Mouse (Mus musculus) left cerebral cortex, postnatal 25 days (tissue): Measurements from ENCODE around the gene Apoe. TPM values are rescaled to one million over a fixed set of nuclear protein-coding genes. Genes with fewer than 3 reads are reported as not detected.
A peak's percentile ranks its signal among the peaks of the same experiment; 100 is the strongest.

ENCODE experiments used
- DNase-seq, 2 experiments: peaks; one replicate each; pipeline ENCODE4 v3.0.0; 2022; ENCODE audit warnings: low spot score in 2 of 2, mixed read lengths in 1 of 2
- intact Hi-C: fragments of 180-260 bp; cut with DNase I; formaldehyde crosslinking; loops from one replicate; pipeline ENCODE4 v1.15.1; 2025
- total RNA-seq, 2 experiments: library from RNA; stranded (reverse); gene quantifications; 2 replicates each; pipeline ENCODE4 v1.2.3; 2021

Apoe gene
- total RNA-seq, 2 experiments from 2014 or later, result 2,052 to 2,099 TPM

- intact Hi-C loops, result no loop called here
Observed at GRCm38 (mm10) chr7:19675824-19676223, 23.2 kb downstream of the Apoe start.

GRCm38 (mm10) chr7:19673083-19673699 lies 25.8 kb downstream of the Apoe start:
- intact Hi-C loops, result no loop called here

More at GRCm38 (mm10) chr7:19675824-19676223, 23.2 kb downstream of the Apoe start:
- DNase-seq, result no peak

DNA sequence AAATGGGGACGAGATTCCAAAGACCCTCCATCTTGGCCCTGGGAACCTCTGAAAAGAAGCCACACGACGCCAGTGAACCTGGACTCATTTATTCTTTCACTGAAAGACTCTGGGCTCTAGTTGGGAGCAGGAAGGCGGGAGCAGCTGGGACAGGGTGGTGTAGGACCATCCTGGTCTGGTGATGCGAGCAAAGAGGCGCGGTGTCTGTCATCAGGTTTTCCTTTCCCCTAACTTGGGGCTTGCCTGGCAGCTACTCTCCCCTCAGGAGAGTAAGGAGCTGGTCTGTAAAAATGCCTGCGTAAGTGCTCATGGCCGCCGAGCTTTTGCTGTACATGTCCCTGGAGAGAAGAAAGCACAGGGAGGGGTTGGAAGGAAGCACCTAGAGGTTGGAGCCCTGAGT lies 27.5 kb downstream of the Apoe start:
- intact Hi-C loops, result no loop called here
- DNase-seq, result no peak

More at GRCm38 (mm10) chr7:19673083-19673699, 25.8 kb downstream of the Apoe start:
- no peak for DNase-seq

- peak; percentile 94 to 97 for DNase-seq
- intact Hi-C loops, result loop anchor here (1.0 to 2.0 kb wide), 2 partner anchors 30 to 44 kb away; partner anchors contain the start of gene Apoe
Observed at GRCm38 (mm10) chr7:19668947-19669721, 29.9 kb downstream of the Apoe start.

GRCm38 (mm10) chr7:19667434-19667833 lies 31.6 kb downstream of the Apoe start:
- intact Hi-C loops, result no loop called here
- DNase-seq, result no peak

- intact Hi-C loops, result no loop called here
- DNase-seq, result no peak
Observed at GRCm38 (mm10) chr7:19666750-19667149, 32.2 kb downstream of the Apoe start.

- intact Hi-C loops, result loop anchor here (1.0 kb wide), 3 partner anchors 36 to 50 kb away; partner anchors contain the start of genes Relb and Tomm40
- peak; percentile 97 to 98 for DNase-seq
Observed at GRCm38 (mm10) chr7:19664955-19665841, 33.8 kb downstream of the Apoe start, which contains the start of gene Clptm1. Clptm1 (minus strand) TSS chr7:19665033.

GRCm38 (mm10) chr7:19664455-19664954 lies 34.5 kb downstream of the Apoe start:
- intact Hi-C loops, result loop anchor here (1.0 kb wide), 1 partner anchor 35 kb away; the partner anchor contains the start of gene Relb
- no peak for DNase-seq

- DNase-seq, result no peak
- intact Hi-C loops, result loop anchor here (1.0 kb wide), 1 partner anchor 35 kb away; the partner anchor contains the start of gene Relb
Observed at GRCm38 (mm10) chr7:19663940-19664339, 35.0 kb downstream of the Apoe start.

- intact Hi-C loops, result no loop called here
- DNase-seq, result no peak
Observed at GRCm38 (mm10) chr7:19652614-19653013, 46.4 kb downstream of the Apoe start.

DNA sequence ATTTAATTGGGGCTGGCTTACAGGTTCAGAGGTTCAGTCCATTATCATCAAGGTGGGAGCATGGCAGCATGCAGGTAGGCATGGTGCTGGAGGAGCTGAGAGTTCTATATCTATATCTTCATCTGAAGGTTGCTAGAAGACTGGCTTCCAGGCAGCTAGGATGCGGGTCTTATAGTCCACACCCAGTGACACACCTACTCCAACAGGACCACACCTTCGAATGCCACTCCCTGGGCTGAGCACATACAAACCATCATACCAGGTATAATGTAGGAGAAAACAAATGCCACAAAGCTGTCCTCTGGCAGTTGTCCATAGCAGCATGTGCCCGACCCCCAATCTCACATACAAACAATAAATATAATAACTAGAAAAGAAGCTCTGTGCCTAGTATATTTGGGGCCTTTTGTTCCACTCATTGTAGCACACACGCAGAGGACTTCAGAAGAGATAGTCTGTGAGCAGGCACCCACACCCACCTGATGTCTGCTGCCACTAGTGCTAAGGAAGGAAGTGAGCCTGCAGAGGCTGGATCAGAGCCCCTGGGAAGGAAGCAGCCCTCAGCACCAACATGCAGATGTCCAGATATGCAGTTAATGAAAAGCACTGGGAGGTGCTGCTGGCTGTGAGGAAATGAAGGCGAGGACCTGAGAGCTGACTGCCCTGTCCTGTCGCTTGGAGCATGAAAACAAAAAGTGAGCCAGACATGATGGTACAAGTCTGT lies 47.8 kb downstream of the Apoe start:
- intact Hi-C loops, result no loop called here
- no peak for DNase-seq

Other genes starting within 250 kb of the Apoe start
- 10 to 100 TPM; 76.2 to 78.6 TPM for gene Mark4, start 240.4 kb downstream of the Apoe start, total RNA-seq
- gene Exoc3l2, start 235.9 kb downstream of the Apoe start, total RNA-seq, result under 1 TPM; 0.18 to 0.64 TPM
- 1 to 10 TPM; 6.7 to 7.4 TPM for gene Bloc1s3, start 190.8 kb downstream of the Apoe start, total RNA-seq
- gene Trappc6a, start 190.8 kb downstream of the Apoe start, total RNA-seq, result 10 to 100 TPM; 18.4 to 18.8 TPM
- gene Nkpd1, start 181.3 kb downstream of the Apoe start, total RNA-seq, result under 1 TPM; 0.64 to 0.87 TPM
- gene Ppp1r37, start 136.1 kb downstream of the Apoe start, total RNA-seq, result 100 to 1,000 TPM; 122 TPM
- 1 to 10 TPM in 1 of 2 experiments, under 1 TPM in 1; 0.27 to 1.1 TPM for gene Zfp296, start 121.9 kb downstream of the Apoe start, total RNA-seq
- gene Gemin7, start 121.6 kb downstream of the Apoe start, total RNA-seq, result 10 to 100 TPM; 43.7 to 47.1 TPM
- gene Clasrp, start 94.7 kb downstream of the Apoe start, total RNA-seq, result 10 to 100 TPM; 70.9 to 81.0 TPM
- 1 to 10 TPM; 6.6 to 7.5 TPM for gene Relb, start 69.8 kb downstream of the Apoe start, total RNA-seq
- gene Clptm1, start 34.2 kb downstream of the Apoe start, total RNA-seq, result 100 to 1,000 TPM; 144 to 151 TPM
- gene Apoc2, start 21.2 kb downstream of the Apoe start, total RNA-seq, result not detected
- not detected for gene Gm44805, start 17.8 kb downstream of the Apoe start, total RNA-seq
- not detected for gene Apoc4, start 17.7 kb downstream of the Apoe start, total RNA-seq
- gene Apoc1, start 6.5 kb downstream of the Apoe start, total RNA-seq, result 1 to 10 TPM; 2.6 to 4.0 TPM
- gene Tomm40, start 16.2 kb upstream of the Apoe start, total RNA-seq, result 100 to 1,000 TPM; 112 to 115 TPM
- 1 to 10 TPM; 7.4 to 9.3 TPM for gene Nectin2, start 51.3 kb upstream of the Apoe start, total RNA-seq
- gene Bcam, start 71.8 kb upstream of the Apoe start, total RNA-seq, result 10 to 100 TPM; 10.4 to 12.5 TPM
- gene Cblc, start 97.6 kb upstream of the Apoe start, total RNA-seq, result not detected
- gene Bcl3, start 123.6 kb upstream of the Apoe start, total RNA-seq, result under 1 TPM; 0.46 to 0.53 TPM
- 1 to 10 TPM; 2.3 to 2.5 TPM for gene Gm19345, start 152.8 kb upstream of the Apoe start, total RNA-seq
- not detected for gene Ceacam16, start 162.1 kb upstream of the Apoe start, total RNA-seq
- not detected for gene Ceacam19, start 188.8 kb upstream of the Apoe start, total RNA-seq
- gene Pvr, start 222.0 kb upstream of the Apoe start, total RNA-seq, result 10 to 100 TPM; 10.7 to 13.3 TPM